Mouse (Mus musculus) kidney, adult 2 months (tissue): ENCODE measurements around the gene Cd151.

ENCODE experiments used
- CTCF ChIP-seq: fragments of 200-500 bp; conservative IDR thresholded peaks from 2 replicates; pipeline ENCODE4 v1.5.1; 2011; ENCODE audit warnings: low read depth, mild to moderate bottlenecking, control low read depth, low read length, moderate library complexity, mixed read lengths; ENCODE audit not compliant: insufficient read depth, insufficient read length
- POLR2A ChIP-seq: fragments of 200-500 bp; IDR thresholded peaks from one replicate; pipeline ENCODE4 v1.6.1; 2011; ENCODE audit warnings: low read depth, low read length, control low read depth

DNA sequence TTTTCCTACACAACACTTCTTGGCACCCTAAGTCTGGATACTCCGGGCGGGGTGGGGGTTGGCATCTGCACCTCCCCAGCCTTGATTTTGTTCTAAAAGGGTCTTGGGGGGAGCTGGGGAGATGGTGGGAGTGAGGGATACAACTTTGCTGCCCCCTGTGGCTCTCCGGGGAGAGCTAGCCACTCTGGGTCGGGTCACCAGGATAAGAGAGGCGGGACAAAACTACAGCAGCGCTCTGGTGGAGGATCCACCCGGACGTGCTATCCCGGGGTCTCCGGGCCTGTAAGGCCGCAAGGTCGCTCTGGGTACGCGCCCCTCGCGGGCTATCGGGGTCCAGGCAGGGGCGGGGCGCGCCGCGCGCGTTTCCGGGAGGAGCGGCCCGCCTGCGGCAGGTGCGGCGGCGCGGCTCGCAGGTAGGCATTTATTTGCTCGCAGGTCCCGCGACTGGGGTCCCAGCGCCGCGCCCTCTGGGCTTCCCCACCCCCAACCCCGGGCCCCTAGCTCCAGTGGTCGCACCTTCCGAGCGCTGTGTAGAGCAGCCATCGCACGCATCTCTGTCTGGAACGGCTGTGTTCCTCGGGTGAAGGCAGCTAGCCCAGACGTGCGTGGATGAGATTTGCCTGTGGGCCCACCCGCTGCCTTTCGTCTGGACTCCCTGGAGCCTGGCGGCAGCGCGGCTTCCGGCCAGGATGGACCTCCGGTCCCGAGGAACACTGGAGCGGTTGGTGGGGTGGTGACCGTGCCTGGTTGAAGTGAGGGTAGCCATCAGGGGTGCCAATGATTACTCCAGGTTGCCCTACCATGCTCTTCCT lies 5.5 kb upstream of the Cd151 start:
- TF ChIP-seq CTCF = no peak; the same call in 1 of the 2 replicates
- no peak for TF ChIP-seq POLR2A
